Mouse (Mus musculus): ENCODE results near the gene Gm21833. TPM values are rescaled to one million over a fixed set of nuclear protein-coding genes. Genes with fewer than 3 reads are reported as not detected.
"Not testable (repeated sequence)": the region's sequence is repeated elsewhere in the genome, so short reads cannot be mapped to it uniquely, and the experiment has no call there.

The Gm21833 gene
- not detected in 2 replicates for polyA plus RNA-seq (2014; fragmentation: Nextera tagmentation; extraction: Ambion mirVana)

DNA sequence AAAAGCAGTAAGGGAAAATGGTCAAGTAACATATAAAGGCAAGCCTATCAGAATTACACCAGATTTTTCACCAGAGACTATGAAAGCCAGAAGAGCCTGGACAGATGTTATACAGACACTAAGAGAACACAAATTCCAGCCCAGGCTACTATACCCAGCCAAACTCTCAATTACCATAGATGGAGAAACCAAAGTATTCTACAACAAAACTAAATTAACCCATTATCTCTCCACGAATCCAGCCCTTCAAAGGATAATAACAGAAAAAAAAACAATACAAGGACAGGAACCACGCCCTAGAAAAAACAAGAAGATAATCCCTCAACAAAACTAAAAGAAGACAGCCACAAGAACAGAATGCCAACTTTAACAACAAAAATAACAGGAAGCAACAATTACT, at the start of gene Gm21833:
Gene Gm21833 (plus strand): TSS at position 301 of the 400 bp plus-strand sequence.
- H3K9me3 ChIP-seq (ENCODE audit: control insufficient read depth, low read length); H3K4me1 ChIP-seq (replicated peaks; ENCODE audit: control insufficient read depth, insufficient read depth, low read length); H3K27ac ChIP-seq (ENCODE audit: low read depth); H3K9ac ChIP-seq (ENCODE audit: low read length); H3K4me2 ChIP-seq (ENCODE audit: low read length); ATAC-seq (replicated peaks; ENCODE audit: low FRiP score, low TSS enrichment, low read depth); H3K27me3 ChIP-seq (replicated peaks; ENCODE audit: control insufficient read depth, insufficient read depth, low read length); H3K36me3 ChIP-seq (ENCODE audit: control insufficient read depth, insufficient read depth, low read length); DNase-seq (ENCODE audit: low spot score); H3K4me3 ChIP-seq (ENCODE audit: low read depth, low read length): not testable (repeated sequence)
- 79% methylated on average over 2 of the region's 2 CpGs for WGBS

DNA sequence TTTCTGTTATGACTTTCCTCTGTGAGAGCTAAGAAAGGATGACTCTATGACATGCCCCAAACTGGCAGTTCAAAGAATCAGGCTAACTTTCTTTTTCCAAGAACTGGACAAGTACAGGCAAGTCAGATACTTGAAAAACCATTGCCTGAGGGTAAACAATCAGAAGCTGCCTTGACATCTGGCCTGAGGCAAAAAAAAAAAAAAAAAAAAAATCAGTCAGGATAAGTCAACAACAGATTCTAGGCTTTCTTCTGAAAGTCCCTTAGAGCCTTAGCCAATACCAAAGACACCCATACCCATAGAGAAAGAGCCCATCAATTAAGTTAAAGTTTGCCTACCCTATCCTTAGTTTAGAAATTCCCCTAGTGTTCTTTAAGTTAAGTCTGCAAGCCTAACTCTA, 38.7 kb upstream of the Gm21833 start:
- H3K36me3 ChIP-seq (ENCODE audit: control insufficient read depth, insufficient read depth, low read length) = no peaks in the 10 kb centered on the region
- no peaks in the 10 kb centered on the region for H3K27me3 ChIP-seq (replicated peaks; ENCODE audit: control insufficient read depth, insufficient read depth, low read length)
- no peak overlapping the region for H3K9ac ChIP-seq (ENCODE audit: low read length)
- no peak overlapping the region for H3K4me3 ChIP-seq (ENCODE audit: low read depth, low read length)
- no peaks in the 10 kb centered on the region for H3K4me1 ChIP-seq (replicated peaks; ENCODE audit: control insufficient read depth, insufficient read depth, low read length)
- ATAC-seq (replicated peaks; ENCODE audit: low FRiP score, low TSS enrichment, low read depth) (no peak), DNase-seq (ENCODE audit: low spot score) (no peak)
- H3K27ac ChIP-seq (ENCODE audit: low read depth) = no peak overlapping the region
- no peak overlapping the region for H3K4me2 ChIP-seq (ENCODE audit: low read length)
- H3K9me3 ChIP-seq (ENCODE audit: control insufficient read depth, low read length) = no peaks in the 10 kb centered on the region

DNA sequence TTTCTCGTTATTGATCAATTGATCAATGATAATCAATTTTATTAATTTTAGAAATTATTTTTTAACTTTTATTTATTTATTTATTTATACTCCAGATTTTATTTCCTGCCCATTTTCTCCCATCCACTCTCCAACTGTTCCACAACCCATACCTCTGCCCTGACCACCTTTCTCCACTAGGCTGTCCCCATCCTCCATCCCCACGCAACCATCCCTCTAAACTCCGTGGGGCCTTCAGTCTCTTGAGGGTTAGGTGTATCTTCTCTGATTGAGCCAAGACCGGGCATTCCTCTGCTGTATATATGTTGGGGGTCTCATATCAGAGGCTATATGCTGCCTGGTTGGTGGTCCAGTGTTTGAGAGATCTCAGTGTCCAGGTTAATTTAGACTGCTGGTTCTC, 31.7 kb upstream of the Gm21833 start:
- no peak overlapping the region for H3K27ac ChIP-seq (ENCODE audit: low read depth)
- DNase-seq (ENCODE audit: low spot score) (no peak), ATAC-seq (replicated peaks; ENCODE audit: low FRiP score, low TSS enrichment, low read depth) (no peak)
- no peak overlapping the region for H3K4me2 ChIP-seq (ENCODE audit: low read length)
- H3K4me1 ChIP-seq (replicated peaks; ENCODE audit: control insufficient read depth, insufficient read depth, low read length) = no peaks in the 10 kb centered on the region
- WGBS = 85% methylated on average over 4 of the region's 4 CpGs
- no peak overlapping the region for H3K4me3 ChIP-seq (ENCODE audit: low read depth, low read length)
- H3K9ac ChIP-seq (ENCODE audit: low read length) = no peak overlapping the region
- no peaks in the 10 kb centered on the region for H3K27me3 ChIP-seq (replicated peaks; ENCODE audit: control insufficient read depth, insufficient read depth, low read length)
- H3K9me3 ChIP-seq (ENCODE audit: control insufficient read depth, low read length) = no peaks in the 10 kb centered on the region
- no peaks in the 10 kb centered on the region for H3K36me3 ChIP-seq (ENCODE audit: control insufficient read depth, insufficient read depth, low read length)

DNA sequence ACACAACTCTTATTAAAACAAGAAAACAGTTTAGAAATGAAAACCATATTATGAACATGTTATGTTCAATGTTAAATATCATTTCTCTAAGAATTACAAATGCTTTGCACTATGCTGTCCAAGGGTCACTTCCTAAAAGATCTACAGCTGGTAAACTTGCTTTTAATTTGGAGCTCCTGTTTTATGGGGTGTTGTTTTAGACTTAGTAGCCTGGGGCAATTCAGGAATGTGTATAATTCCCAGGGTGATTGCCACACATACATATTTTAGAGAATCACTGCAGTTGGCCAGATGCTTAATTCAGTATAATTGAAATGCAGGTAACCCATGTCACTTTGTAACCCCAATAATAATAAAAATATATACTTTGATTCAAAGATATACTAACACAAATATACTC, 12.9 kb upstream of the Gm21833 start:
- Histone ChIP-seq H3K4me2 (ENCODE audit: low read length) (no peak overlapping the region), H3K9ac (ENCODE audit: low read length) (no peak overlapping the region), H3K27ac (ENCODE audit: low read depth) (no peak overlapping the region), H3K9me3 (ENCODE audit: control insufficient read depth, low read length) (no peaks in the 10 kb centered on the region), H3K27me3 (replicated peaks; ENCODE audit: control insufficient read depth, insufficient read depth, low read length) (no peaks in the 10 kb centered on the region), H3K36me3 (ENCODE audit: control insufficient read depth, insufficient read depth, low read length) (no peaks in the 10 kb centered on the region), H3K4me3 (ENCODE audit: low read depth, low read length) (no peak overlapping the region), H3K4me1 (replicated peaks; ENCODE audit: control insufficient read depth, insufficient read depth, low read length) (no peaks in the 10 kb centered on the region)
- DNase-seq (ENCODE audit: low spot score) (no peak), ATAC-seq (replicated peaks; ENCODE audit: low FRiP score, low TSS enrichment, low read depth) (no peak)

DNA sequence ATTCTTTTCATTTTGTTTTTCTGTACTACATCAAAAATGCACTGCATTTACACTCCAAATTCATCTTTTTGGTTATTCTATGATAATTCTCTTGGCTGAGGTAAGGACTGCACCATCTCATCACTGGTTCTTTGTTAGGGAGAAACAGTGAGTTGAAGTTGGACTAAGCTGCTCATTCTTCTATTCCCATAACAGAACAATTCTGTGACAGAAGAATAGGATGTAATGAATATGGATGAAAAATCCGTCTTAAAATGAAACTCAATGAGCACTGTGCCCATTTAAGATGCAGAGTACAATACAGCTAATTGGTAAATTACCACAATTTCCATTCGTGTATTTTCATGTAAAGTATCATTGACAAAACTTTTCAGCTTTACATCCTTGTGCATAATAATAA, 11.6 kb upstream of the Gm21833 start:
- 75% methylated on average over 2 of the region's 2 CpGs for WGBS
- Histone ChIP-seq H3K4me3 (ENCODE audit: low read depth, low read length) (no peak overlapping the region), H3K9ac (ENCODE audit: low read length) (no peak overlapping the region), H3K9me3 (ENCODE audit: control insufficient read depth, low read length) (no peaks in the 10 kb centered on the region), H3K27me3 (replicated peaks; ENCODE audit: control insufficient read depth, insufficient read depth, low read length) (no peaks in the 10 kb centered on the region), H3K4me1 (replicated peaks; ENCODE audit: control insufficient read depth, insufficient read depth, low read length) (no peaks in the 10 kb centered on the region), H3K4me2 (ENCODE audit: low read length) (no peak overlapping the region), H3K36me3 (ENCODE audit: control insufficient read depth, insufficient read depth, low read length) (no peaks in the 10 kb centered on the region), H3K27ac (ENCODE audit: low read depth) (no peak overlapping the region)
- ATAC-seq (replicated peaks; ENCODE audit: low FRiP score, low TSS enrichment, low read depth) (no peak), DNase-seq (ENCODE audit: low spot score) (no peak)

DNA sequence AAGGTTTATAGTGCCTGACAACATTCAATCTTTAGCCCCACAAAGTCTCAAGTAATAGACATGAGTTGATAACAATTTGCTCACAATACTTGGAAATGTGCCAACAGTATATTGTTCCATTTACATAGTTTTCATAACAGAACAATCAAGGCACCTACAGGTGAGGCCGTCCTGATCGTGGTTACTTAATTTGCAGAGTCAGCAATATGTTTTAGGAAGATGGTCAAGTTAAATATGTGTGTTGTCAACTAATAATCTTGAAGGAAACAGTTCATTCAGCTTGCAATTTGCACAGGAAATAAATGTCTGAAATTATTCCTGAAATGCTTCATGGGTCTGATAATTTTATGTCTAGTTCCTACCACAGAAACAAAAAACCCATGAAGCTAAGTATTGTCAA, 27.6 kb downstream of the Gm21833 start:
- no peak overlapping the region for H3K4me3 ChIP-seq (ENCODE audit: low read depth, low read length)
- H3K36me3 ChIP-seq (ENCODE audit: control insufficient read depth, insufficient read depth, low read length) = no peaks in the 10 kb centered on the region
- no peaks in the 10 kb centered on the region for H3K27me3 ChIP-seq (replicated peaks; ENCODE audit: control insufficient read depth, insufficient read depth, low read length)
- 86% methylated on average over 2 of the region's 2 CpGs for WGBS
- ATAC-seq (replicated peaks; ENCODE audit: low FRiP score, low TSS enrichment, low read depth) (no peak), DNase-seq (ENCODE audit: low spot score) (no peak)
- H3K4me1 ChIP-seq (replicated peaks; ENCODE audit: control insufficient read depth, insufficient read depth, low read length) = no peaks in the 10 kb centered on the region
- no peak overlapping the region for H3K4me2 ChIP-seq (ENCODE audit: low read length)
- H3K9me3 ChIP-seq (ENCODE audit: control insufficient read depth, low read length) = no peaks in the 10 kb centered on the region
- H3K27ac ChIP-seq (ENCODE audit: low read depth) = no peak overlapping the region
- no peak overlapping the region for H3K9ac ChIP-seq (ENCODE audit: low read length)

DNA sequence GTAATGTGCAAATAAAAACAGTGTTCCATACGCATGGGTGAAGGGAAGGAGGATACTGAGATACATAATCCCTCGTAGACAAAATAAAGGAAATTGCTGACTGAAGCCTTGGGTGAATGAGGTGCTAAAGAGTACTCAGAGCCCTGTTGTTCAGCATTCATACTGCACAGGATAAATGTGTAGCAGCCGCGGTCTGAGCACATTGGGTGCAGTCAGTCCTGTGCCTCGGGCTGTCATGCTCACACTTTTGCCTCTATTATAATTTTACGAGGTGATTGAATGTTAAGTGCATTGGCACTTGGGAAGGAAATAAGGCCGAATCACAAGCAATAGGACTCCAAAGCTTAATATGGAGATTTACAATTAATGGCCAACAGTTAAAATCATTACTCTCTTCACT, 36.4 kb downstream of the Gm21833 start:
- no peak overlapping the region for H3K9ac ChIP-seq (ENCODE audit: low read length)
- no peak overlapping the region for H3K27ac ChIP-seq (ENCODE audit: low read depth)
- H3K27me3 ChIP-seq (replicated peaks; ENCODE audit: control insufficient read depth, insufficient read depth, low read length) = no peaks in the 10 kb centered on the region
- no peaks in the 10 kb centered on the region for H3K9me3 ChIP-seq (ENCODE audit: control insufficient read depth, low read length)
- no peak overlapping the region for H3K4me3 ChIP-seq (ENCODE audit: low read depth, low read length)
- DNase-seq (ENCODE audit: low spot score) (no peak), ATAC-seq (replicated peaks; ENCODE audit: low FRiP score, low TSS enrichment, low read depth) (no peak)
- no peaks in the 10 kb centered on the region for H3K4me1 ChIP-seq (replicated peaks; ENCODE audit: control insufficient read depth, insufficient read depth, low read length)
- 85% methylated on average over 7 of the region's 7 CpGs for WGBS
- H3K36me3 ChIP-seq (ENCODE audit: control insufficient read depth, insufficient read depth, low read length) = no peaks in the 10 kb centered on the region
- no peak overlapping the region for H3K4me2 ChIP-seq (ENCODE audit: low read length)

All from intestine, embryonic 14.5 days (tissue).